22 mouse cellular contexts compared by ENCODE assay signal in the genomic region with DNA sequence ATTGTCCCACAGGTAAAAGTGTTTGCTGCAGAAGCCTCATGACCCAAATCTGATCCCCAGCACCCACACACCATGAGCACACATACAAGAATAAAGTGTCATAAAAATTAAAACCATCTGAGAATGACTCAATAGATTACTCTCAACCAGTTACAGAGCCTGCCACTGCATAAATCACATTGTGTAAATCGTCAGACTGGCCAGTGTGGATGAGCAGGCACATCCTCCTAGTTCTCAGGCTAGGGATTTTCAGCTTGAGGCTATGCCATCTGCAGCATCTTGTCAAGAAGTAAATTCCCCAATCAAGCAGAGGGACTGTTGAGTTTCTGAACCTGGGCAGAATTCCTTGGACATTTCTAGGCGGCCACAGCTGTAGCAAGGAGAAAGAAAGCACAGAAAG. TPM values are rescaled to one million over a fixed set of nuclear protein-coding genes. Genes with fewer than 3 reads are reported as not detected.
A peak's percentile ranks its signal among the peaks of the same experiment; 100 is the strongest.
DNase-seq lines count a peak whose midpoint lies in the region; TF ChIP-seq lines count a peak whose summit lies in the region.
"Had no signal": no experiment of that assay in that cellular context is flagged by ENCODE, and none has a peak within 500 bp of the region (broad histone marks: within the 10 kb centered on the region; RNA-seq: fewer than 3 reads in every experiment).

No protein-coding gene starts in this region.

- peak; percentile 85 for DNase-seq in 3T3-L1 (ENCODE audit: low read depth, low spot score)
- DNase-seq in ES-E14 (ENCODE audit: low read depth, low spot score), result no peak
- DNase-seq in thymus, postnatal 25 days, result no peak
- DNase-seq in adrenal gland, adult 8-10 months, result no peak
- no peak for DNase-seq in c-Kit-positive CD71-positive TER-119-positive erythroid progenitor cells, embryonic 14.5 days (ENCODE audit: low spot score)
- DNase-seq: adrenal gland, postnatal 10 days; cerebellum, adult 11-12 months; cerebellum, adult 8-10 months; cerebellum, postnatal 36 days; embryo, embryonic 11 days; forebrain, postnatal 0 days; gastrocnemius, postnatal 10 days; gastrocnemius, postnatal 36 days; heart, adult 11 months; kidney, adult 2 months had no signal

- TF ChIP-seq POLR2A in embryonic fibroblast, embryonic 13.5 days (IDR thresholded peaks at IDR 0.05; ENCODE audit: low read depth, low read length), result no peak

- peak overlapping the region; percentile 87 for H3K27ac ChIP-seq in ES-E14 (ENCODE audit: insufficient read depth, low read depth, low read length, poor library complexity, severe bottlenecking)
- H3K27ac ChIP-seq in embryonic fibroblast, embryonic 13.5 days (ENCODE audit: insufficient read depth, low read length), result peak overlapping the region; percentile 86
- H3K27ac ChIP-seq: embryonic facial prominence, embryonic 10.5 days; embryonic facial prominence, embryonic 13.5 days; hindbrain, embryonic 12.5 days; hindbrain, embryonic 15.5 days had no signal

- no peak for TF ChIP-seq CTCF in E14TG2a.4 (conservative IDR thresholded peaks at IDR 0.05; ENCODE audit: low read length)
- TF ChIP-seq CTCF in embryonic fibroblast, embryonic 13.5 days (IDR thresholded peaks at IDR 0.05; ENCODE audit: borderline replicate concordance, insufficient read depth, low read length), result no peak

- no peaks in the 10 kb centered on the region for H3K27me3 ChIP-seq in E14TG2a.4 (ENCODE audit: insufficient read depth, low read length)
- H3K27me3 ChIP-seq: embryonic facial prominence, embryonic 13.5 days; hindbrain, embryonic 12.5 days; hindbrain, embryonic 15.5 days had no signal

- H3K4me1 ChIP-seq in E14TG2a.4 (replicated peaks; ENCODE audit: low read depth, low read length) (peaks cover 39% of the 10 kb centered on the region), ES-E14 (ENCODE audit: control insufficient read depth in 2 of 2, insufficient read depth in 2 of 2, low read length in 2 of 2, poor library complexity in 1 of 2) (peaks cover 9 to 15% of the 10 kb centered on the region in 2 experiments)
- H3K4me1 ChIP-seq in embryonic fibroblast, embryonic 13.5 days (ENCODE audit: control insufficient read depth, insufficient read depth, low read length), result peaks cover 9% of the 10 kb centered on the region; the same call in 1 of the 2 replicates
- H3K4me1 ChIP-seq: embryonic facial prominence, embryonic 10.5 days; embryonic facial prominence, embryonic 13.5 days; hindbrain, embryonic 12.5 days; hindbrain, embryonic 15.5 days had no signal

- H3K4me3 ChIP-seq in E14TG2a.4 (replicated peaks; ENCODE audit: low read length), result peak overlapping the region; percentile 41; the same call in 1 of the 2 replicates
- H3K4me3 ChIP-seq in ES-E14 (ENCODE audit: insufficient read depth in 1 of 2, low read depth in 1 of 2, low read length in 2 of 2, poor library complexity in 1 of 2, severe bottlenecking in 1 of 2), result no peak overlapping the region
- no peak overlapping the region for H3K4me3 ChIP-seq in embryonic fibroblast, embryonic 13.5 days (ENCODE audit: insufficient read depth, low read length)
- H3K4me3 ChIP-seq: embryonic facial prominence, embryonic 10.5 days; embryonic facial prominence, embryonic 13.5 days; hindbrain, embryonic 12.5 days; hindbrain, embryonic 15.5 days had no signal

- in situ Hi-C loops in ES-E14 (cut with MboI; ENCODE audit: low sequenced_read_pairs in 2 of 2, unreplicated experiment in 2 of 2), result no loop called here

- H3K9ac ChIP-seq in ES-E14 (ENCODE audit: insufficient read depth, low read depth, low read length, poor library complexity, severe bottlenecking), result no peak overlapping the region
- H3K9ac ChIP-seq: embryonic facial prominence, embryonic 13.5 days; forebrain, postnatal 0 days; hindbrain, embryonic 12.5 days; hindbrain, embryonic 15.5 days had no signal

- H3K9me3 ChIP-seq in E14TG2a.4 (ENCODE audit: low read length) (peaks cover 4% of the 10 kb centered on the region; the same call in 1 of the 2 replicates), ES-E14 (ENCODE audit: control insufficient read depth, insufficient read depth, low read depth, low read length) (no peaks in the 10 kb centered on the region)
- H3K9me3 ChIP-seq: embryonic facial prominence, embryonic 10.5 days; embryonic facial prominence, embryonic 13.5 days; G1E; hindbrain, embryonic 12.5 days; hindbrain, embryonic 15.5 days had no signal

- no peaks in the 10 kb centered on the region for H3K36me3 ChIP-seq in E14TG2a.4 (ENCODE audit: insufficient read depth, low read length)
- no peaks in the 10 kb centered on the region for H3K36me3 ChIP-seq in ES-E14 (ENCODE audit: control insufficient read depth, insufficient read depth, low read length, poor library complexity, severe bottlenecking)
- H3K36me3 ChIP-seq: embryonic facial prominence, embryonic 10.5 days; embryonic facial prominence, embryonic 13.5 days; G1E; hindbrain, embryonic 12.5 days; hindbrain, embryonic 15.5 days had no signal

TF ChIP-seq in ES-E14, 5 proteins besides CTCF, POLR2A, EP300 and RAD21:
- no peak for TF ChIP-seq ZC3H11A (IDR thresholded peaks at IDR 0.05; ENCODE audit: borderline replicate concordance, low read depth, low read length)
- TF ChIP-seq CHD2 (IDR thresholded peaks at IDR 0.05; ENCODE audit: low read depth, low read length), result no peak
- TF ChIP-seq HCFC1 (IDR thresholded peaks at IDR 0.05; ENCODE audit: borderline replicate concordance, insufficient read depth, low read length), result no peak
- no peak for TF ChIP-seq MAFK (IDR thresholded peaks at IDR 0.05; ENCODE audit: insufficient read depth, low read depth, low read length)

RNA-seq across cellular contexts. Expression of a gene that starts 23.5 kb away (rescaled TPM):
- 88.6 and 105 TPM in 2 replicates for total RNA-seq in ES-E14 (2012; rRNA removed)
- 23.2 and 27.9 TPM in 2 replicates for polyA plus RNA-seq in embryonic fibroblast, embryonic 13.5 days (2011; ENCODE audit: insufficient read length, low read depth, missing spikeins)
- total RNA-seq in adrenal gland, adult 8-10 months (2022), result 10 to 100 TPM; 16.3 to 21.0 (median 19.9) TPM
